Mouse (Mus musculus): ENCODE measurements around the gene Prdx4. TPM values are rescaled to one million over a fixed set of nuclear protein-coding genes. Genes with fewer than 3 reads are reported as not detected.
"Not testable (repeated sequence)": the region's sequence is repeated elsewhere in the genome, so short reads cannot be mapped to it uniquely, and the experiment has no call there.

The Prdx4 gene
- 28.7 and 30.2 TPM in 2 replicates for polyA plus RNA-seq (2012; rRNA removed)

DNA sequence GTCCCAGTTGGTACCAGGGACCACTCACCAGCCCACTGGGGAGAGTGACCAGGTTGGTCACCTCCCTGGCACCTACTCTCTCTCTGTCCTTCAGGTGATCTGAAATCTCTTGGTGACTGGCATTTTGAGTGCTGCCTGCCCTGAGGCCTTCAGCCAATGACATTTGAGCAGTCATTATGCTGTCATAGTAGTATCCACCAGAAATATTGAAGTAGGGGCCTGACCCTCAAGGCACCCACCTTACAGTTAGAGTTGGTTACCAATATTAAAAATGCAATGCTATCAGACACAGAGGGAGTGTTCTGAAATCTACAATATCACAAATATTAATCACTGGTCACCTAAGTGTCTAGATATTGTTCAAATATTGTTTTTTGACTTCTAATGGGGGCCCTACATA, at the start of gene Prdx4:
Gene Prdx4, minus strand, starts transcription at position 101 of the 400 bp plus-strand sequence.
- no peak for DNase-seq (ENCODE audit: extremely low spot score in 1 of 2, low spot score in 1 of 2)

DNA sequence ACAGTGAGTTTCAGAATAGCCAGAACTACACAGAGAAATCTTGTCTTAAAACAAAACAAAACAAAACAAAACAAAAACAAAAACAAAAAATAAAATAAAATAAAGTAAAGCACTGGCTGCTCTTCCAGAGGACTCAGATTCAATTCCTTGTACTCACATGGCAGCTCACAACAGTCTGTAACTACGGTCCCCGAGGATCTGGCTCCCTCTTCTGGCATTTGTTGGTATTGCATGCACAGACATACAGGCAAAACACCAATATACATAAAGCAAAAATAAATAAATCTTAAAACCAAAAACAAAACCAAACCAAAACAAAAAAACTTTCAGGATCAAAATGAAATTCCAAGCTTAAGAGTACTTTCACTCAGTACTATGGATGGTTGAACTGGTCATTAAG, 36.0 kb upstream of the Prdx4 start:
- peak in 1 of 2 experiments; percentile 31 for DNase-seq (ENCODE audit: extremely low spot score in 1 of 2, low spot score in 1 of 2)

DNA sequence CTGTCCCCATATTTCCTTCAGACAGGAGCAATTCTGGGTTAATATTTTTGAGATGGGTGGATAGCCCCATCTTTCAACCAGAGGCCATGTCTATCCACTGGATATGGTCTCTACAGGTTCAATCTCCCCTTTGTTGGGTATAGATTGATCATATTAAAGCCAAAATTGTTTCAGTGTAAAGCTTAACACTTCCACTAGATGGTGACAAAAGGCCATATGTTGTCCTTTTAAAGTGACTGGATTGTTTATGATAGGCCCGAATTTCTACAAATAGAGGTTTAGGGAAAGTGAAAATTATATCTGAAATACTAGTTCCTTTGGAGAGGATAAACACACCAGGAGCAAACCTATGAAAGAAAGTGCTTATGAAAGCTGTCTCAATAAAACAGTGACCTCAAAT, 34.9 kb upstream of the Prdx4 start:
- peak in 1 of 2 experiments; percentile 35 for DNase-seq (ENCODE audit: extremely low spot score in 1 of 2, low spot score in 1 of 2)

DNA sequence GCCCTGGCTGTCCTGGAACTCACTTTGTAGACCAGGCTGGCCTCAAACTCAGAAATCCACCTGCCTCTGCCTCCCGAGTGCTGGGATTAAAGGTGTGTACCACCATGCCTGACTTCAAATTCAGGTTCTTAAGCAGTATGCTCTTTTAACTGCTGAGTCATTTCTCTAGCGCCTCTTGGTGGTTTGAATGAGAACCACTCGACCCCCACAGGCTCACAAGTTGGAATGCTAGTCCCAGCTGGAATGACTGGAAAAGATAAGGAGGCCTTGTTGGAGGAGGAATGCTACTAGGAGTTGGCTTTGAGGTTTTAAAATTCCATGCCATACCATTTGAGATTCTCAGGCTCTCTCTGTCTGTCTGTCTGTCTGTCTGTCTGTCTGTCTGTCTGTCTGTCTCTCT, 29.6 kb upstream of the Prdx4 start:
- DNase-seq (ENCODE audit: extremely low spot score in 1 of 2, low spot score in 1 of 2) = not testable (repeated sequence)

DNA sequence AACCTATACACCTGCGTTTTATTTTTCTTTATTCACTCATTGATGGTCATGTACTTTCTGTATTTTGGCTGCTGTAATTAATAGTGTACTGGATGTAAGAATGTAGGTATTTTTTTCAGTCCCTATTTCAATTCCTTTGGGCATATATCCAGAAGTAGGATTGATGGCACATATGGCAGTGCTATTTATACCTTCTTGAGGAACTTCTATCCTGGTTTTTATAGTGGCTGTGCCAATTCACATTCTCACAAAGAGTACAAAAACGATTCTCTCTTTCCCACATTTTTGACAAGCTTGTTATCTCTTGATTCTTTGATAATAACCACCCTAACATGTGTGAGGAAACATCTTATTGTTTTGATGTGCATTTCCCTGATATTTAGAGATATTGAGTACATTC, 24.5 kb upstream of the Prdx4 start:
- DNase-seq (ENCODE audit: extremely low spot score in 1 of 2, low spot score in 1 of 2) = peak in 1 of 2 experiments; percentile 16

DNA sequence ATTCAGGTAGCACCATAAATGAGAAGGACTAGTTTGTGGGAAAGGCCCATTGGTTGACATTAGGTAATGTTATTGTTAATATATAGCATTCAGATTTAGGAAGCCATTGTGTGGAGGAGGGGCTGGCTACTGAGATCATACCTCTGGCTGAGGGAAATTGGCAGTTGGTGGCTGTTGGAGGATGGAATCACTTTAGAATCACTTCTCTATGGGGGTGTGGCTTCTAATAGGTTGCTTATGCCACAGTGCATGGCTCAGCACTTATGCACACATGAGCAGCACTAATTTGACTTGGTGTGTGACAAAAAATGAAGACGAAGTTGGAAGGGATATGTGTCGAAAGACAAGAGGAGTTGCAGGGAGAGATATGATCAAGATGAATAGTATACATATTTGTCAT, 5.7 kb upstream of the Prdx4 start:
- no peak for DNase-seq (ENCODE audit: extremely low spot score in 1 of 2, low spot score in 1 of 2)

DNA sequence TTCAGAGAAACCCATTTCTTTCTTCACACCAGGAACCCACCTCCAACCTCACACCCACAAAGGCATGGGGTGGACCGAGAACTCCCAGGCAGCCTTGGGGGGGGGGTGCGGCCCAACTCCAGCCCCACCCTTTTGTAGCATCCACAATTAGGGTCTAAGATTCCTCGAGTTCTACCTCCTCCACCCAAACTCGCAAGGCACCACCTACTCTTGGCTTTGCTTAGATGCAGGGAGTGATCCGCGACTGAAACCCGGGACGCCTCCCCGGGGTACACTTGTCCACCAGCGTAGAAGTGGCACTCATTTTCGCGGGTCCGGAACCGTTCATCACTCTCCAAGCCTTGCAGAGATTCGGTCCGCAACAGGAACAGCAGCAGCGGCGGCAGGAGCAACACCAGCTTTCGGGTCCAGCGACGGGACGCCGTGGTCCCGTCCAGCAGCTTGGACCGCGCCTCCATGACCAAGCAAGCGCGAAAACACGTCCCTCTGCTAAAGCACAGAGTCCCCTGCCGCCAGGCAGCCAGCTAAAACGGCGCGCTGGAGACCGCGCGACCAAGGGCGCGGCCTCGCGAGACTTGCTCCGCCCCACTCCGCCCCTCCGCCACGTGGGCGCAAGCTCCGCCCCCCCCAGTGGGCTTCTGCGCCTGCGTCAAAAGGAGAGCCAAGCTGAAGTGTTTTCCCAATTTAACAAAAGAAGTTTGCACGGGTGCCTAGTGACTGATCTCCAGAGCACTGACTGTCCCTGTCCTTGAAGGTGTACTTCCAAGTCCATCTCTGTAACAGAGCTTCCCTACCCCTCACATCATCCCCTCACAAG, 2.4 kb downstream of the Prdx4 start:
- DNase-seq (ENCODE audit: extremely low spot score in 1 of 2, low spot score in 1 of 2) = peak; percentile 46 to 74

DNA sequence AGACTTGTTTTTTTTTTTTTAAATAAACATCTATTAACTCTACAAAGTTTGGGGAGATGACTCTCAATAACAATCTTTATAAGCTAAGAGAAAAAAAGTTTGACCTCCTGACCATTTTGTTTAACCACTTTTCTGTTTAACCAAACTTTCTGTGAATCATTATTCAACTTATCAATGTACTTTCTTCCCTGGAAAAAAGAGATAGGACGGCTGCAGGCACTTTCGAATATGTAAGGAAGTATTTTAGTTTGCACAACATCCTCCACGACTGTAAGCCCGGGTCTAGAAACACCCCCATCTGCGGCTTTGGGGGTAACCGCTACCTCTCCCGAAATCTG, 3.0 kb downstream of the Prdx4 start:
- no peak for DNase-seq (ENCODE audit: extremely low spot score in 1 of 2, low spot score in 1 of 2)

DNA sequence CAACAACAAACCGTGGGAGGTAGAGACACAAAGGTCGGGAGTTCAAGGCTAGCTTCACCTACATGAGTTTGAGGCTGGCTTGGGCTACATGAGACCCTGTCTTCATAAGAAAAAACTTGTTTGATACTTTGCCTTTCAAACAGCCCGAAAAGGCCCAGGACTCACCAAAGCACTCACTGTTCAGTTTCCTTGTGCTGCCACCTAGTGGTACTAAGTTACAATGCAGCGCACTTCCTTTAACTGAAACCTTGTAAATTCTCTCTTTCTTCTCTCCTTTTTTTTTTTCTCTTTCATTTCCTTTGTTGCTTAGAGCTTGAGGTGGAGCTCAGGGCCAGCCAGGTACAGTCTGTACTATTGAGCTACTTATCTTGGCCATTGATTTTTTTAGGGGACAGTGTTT, 22.5 kb downstream of the Prdx4 start:
- peak in 1 of 2 experiments; percentile 49 for DNase-seq (ENCODE audit: extremely low spot score in 1 of 2, low spot score in 1 of 2)

DNA sequence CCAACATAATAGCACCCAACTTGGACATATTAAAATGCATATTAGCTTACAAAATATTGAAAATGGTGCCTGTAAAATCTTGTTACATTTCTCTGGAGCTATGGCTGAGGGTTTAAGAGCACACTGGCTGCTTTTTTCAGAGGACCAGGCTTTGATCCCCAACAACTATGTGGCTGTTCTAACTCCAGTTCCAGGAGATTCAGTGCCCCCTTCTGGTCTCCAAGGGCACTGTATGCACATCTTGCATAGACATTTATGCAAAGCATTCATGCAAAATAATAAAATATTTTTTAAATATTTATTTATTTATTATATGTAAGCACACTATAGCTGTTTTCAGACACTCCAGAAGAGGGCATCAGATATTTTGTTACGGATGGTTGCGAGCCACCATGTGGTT, 34.2 kb downstream of the Prdx4 start:
- DNase-seq (ENCODE audit: extremely low spot score in 1 of 2, low spot score in 1 of 2) = no peak

DNA sequence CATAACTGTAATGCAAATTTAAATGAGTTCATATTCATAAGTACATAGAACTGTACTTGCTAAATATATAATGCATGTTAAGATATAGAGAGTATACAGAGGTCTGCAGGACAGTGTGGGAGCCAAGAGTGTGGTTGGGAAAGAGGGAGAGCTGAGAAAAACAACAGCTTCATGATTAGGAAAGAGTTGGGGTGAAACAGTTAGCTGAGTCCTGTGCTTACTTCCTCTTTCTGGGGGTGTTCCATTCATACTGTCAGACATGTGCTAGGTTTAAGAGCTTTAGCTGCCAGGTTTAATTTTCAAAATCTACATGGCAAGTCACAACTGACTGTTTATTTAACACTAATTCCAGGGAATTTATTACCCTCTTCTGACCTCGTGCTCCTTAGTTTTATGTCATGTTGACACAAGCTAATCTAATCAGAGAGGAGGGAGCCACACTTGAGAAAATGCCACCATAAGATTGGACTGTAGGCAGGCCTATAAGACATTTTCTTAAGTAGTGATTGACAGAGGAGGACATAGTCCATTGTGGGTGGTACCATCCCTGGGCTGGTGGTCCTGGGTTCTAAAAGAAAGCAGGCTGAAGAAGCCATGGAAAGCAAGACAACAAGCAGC, 60.0 kb downstream of the Prdx4 start:
- no peak for DNase-seq (ENCODE audit: extremely low spot score in 1 of 2, low spot score in 1 of 2)

DNA sequence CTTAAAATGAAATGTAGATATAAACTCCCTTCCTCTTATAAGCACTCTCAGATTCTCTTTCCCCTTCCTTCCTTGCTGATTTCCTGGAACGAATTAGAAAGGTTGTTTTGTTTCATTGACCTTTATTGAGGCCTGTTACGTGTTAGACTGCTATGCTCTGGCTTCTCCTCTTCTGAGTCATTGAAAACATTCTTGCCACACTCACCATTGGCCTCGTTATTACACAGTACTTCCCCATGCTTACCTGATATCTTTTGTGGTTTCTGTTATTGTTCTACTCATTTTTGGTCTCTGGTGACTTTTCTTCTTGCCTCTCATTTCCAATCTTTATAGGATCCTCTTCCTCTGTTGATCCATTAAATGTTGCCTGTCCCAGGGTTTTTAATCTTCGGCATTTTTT, 62.1 kb downstream of the Prdx4 start:
- DNase-seq (ENCODE audit: extremely low spot score in 1 of 2, low spot score in 1 of 2) = no peak

Other genes with a start within 250 kb of the Prdx4 start
- gene Magea2, start 247.1 kb downstream of the Prdx4 start, polyA plus RNA-seq (2012; rRNA removed) = not detected in 2 replicates
- gene Cldn34b2, start 212.3 kb downstream of the Prdx4 start, polyA plus RNA-seq (2012; rRNA removed) = not detected in 2 replicates
- gene Sat1, start 124.3 kb downstream of the Prdx4 start, polyA plus RNA-seq (2012; rRNA removed) = 99.6 and 107 TPM in 2 replicates
- 12.6 and 15.7 TPM in 2 replicates for gene Acot9, start 78.3 kb downstream of the Prdx4 start, polyA plus RNA-seq (2012; rRNA removed)

Measured in frontal cortex, adult 2 months (tissue).